Mouse (Mus musculus) ES-CJ7 (cell line): ENCODE measurements at regions not wholly inside any gene's neighbourhood (a gene's known extent, or its start where the extent isn't known, plus 50 kb on each side); places are given as distances from the start of the nearest gene placed in this dataset.
A peak's percentile ranks its signal among the peaks of the same experiment; 100 is the strongest.

Experiments
- DNase-seq: peaks from one replicate; pipeline ENCODE4 v3.0.0; 2011; ENCODE audit warnings: low read depth, low spot score

DNA sequence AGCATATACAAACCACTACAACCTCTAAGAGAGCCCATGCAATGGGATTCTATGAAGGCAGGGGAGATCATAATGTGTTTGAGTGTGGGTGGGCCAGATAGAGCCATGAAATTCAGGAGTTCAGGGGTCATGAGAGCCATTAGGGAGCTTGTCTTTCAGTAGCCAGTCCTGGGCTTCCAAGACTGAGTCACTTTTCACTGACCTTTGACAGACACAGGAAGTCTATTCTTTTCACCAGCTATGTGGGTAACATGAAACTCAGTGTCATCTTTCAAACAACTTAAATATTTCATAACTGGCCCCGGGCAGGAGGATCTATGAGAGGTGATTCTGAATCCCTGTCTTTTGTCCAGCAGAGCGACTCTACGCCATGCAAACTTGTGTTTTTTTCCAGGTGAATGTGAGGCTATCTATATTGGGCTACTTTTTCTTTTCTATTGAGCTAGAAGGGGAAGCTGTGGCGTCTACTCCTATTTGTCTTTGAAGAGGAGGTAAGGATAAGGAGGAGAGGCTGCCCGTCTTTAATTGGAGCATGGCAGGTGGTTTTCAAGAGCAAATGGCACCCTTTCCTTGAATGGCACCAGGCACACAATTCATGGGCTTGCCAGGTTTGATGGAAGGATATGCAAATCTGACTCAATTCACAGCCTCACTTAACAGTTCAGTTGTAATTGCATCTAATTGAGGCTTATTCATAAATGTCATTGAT lies 95.6 kb upstream of the Chd2 start:
- DNase-seq = no peak

DNA sequence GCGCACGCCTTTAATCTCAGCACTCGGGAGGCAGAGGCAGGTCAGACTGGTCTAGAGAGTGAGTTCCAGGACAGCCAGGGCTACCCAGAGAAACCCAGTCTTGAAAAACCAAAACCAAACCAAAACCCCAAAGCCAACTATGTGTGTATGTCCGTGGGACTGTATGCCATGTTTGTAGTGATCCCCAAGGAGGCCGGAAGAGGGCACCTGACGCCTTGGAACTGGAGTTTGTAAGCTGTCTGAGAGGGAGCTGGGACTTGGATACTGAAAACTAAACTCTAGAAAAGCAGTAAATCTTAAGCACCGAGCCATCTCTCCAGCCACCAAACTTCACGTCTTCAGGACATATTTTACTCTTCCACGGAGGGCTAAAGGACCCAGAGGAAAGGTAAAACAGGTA lies 93.8 kb upstream of the Chd2 start:
- no peak for DNase-seq

DNA sequence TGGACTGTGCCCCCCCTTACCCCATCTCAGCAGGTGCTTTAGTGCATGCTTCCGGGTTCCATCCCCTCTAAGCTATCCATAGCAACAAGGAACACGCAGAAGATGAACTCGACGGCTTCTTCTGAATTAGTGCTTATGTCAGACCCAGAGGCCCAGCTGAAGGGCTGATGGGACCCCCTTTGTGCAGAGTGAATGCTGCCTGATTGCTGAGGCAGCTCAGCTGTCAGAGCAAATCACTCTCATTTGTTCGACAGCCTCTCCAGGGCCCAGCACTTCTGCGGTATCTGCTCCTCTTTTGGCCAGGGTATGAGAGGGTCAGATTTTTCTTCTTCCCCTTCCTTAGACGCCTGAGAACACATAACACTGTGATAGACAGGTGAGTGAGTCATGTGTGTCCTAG lies 89.2 kb upstream of the Chd2 start:
- DNase-seq = no peak

DNA sequence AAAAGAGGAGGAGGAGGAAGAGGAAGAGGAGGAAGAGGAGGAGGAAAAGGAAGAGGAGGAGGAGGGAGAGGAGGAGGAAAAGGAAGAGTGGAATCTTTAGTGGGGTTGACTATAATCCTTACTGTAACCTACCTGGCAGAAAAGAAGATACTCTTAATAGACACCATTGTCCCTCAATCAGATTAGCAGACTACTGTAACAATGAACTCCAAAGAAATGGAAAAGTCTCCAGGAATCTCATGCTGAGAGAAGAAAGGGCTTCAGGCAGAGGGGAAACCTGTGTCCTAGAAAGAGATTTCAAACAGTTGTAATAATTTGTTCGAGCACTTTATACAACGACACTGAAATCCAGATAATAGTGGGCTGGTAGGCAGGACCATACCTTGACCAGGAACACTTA lies 87.6 kb upstream of the Chd2 start:
- DNase-seq = no peak

DNA sequence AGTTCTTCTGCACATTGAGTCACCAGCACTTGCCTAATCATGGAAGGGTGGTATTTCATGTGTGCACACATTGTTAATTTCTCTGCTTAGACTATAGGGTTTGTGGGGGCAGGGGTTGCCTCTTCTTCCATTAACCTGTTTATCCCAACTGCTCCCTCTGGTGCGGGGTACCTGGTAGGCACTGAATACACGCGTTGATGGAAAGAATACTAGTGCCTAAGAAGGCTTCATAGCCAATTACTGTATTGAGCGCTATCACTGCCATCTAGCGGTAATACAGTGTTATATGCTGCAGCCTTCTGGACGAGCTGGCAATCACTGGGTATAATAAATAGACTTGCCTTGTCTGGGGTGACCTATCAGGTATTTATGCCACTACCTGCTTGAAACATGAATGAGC lies 86.4 kb upstream of the Chd2 start:
- peak; percentile 95 for DNase-seq

DNA sequence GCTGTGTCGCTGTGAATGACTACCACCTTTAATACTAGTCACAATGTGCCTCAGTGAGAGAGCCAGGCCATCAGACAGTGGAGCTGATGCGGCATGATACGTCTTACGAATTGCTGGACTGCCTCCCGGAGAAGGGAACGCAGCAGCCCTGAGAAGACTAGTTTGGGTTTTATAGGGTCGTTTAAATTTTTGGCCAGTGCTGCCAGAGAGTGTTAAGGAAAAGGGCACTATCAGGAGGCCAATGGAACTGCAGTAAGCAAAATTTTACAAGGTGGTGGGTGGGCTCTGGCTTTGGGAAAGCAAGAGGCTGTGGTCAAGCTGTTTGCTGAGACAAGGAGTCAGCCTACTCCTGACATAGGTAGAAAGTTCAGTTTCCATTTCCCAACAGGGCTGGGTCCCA lies 84.7 kb upstream of the Chd2 start:
- no peak for DNase-seq

DNA sequence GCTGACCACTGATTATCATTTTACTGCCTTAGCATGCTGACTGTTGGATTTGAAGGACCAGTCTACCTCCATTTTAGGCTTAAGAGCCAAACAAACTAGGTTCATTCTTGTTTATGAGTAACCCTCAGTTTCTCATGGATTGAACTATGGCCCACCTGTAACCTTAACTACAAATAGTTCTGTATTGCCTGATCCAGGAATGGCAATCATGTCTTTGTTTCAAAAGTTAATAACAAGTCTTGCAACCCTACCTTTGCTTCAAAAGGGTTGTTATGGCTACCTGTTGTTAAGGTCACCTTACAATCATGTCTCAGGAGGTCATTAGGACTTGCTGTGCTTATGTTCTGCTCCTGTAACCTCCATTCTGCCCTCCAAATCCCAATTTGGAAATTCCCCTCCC lies 84.0 kb upstream of the Chd2 start:
- no peak for DNase-seq

DNA sequence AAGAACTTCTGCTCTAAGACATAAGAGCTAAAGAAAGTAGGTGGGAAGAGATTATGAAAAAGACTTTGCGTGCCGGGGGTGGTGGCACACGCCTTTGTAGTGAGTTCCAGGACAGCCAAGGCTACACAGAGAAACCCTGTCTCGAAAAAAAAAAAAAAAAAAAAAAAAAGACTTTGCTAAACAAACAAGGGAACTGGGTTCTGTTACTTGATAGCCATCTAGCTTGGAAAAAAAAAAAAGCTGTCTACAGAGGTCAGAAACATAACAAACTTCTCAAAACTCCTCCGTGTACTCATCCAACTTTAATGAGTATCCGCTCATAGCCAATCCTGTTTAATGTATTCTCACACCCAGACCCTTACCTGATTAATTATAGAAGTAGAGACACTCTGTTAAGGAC lies 83.4 kb upstream of the Chd2 start:
- DNase-seq = no peak

DNA sequence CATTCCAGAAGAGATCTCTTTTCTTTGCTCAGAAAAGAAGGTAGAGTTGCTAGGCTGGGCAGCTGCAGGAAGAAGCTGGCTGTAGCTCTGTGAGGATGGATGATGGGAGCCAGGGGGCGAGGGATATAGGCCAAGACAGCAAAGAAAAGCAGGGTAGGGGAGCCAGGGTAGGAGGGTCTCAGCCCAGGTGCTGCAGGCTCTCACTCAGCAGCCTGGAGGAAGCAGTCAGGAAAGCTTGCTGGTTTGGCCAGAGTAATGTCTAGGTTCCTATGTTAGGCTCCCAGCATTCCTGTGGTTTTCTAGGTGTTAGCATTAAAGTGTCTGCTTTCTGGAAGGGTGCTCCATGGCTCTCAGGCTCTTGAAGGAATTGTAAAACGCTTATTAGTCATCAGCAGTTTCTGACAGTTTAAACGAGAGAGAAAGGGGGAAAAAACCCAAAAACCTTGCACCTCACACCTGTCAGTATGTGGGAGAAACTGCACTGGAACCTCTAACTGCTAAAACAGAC lies 82.5 kb upstream of the Chd2 start:
- DNase-seq = no peak

DNA sequence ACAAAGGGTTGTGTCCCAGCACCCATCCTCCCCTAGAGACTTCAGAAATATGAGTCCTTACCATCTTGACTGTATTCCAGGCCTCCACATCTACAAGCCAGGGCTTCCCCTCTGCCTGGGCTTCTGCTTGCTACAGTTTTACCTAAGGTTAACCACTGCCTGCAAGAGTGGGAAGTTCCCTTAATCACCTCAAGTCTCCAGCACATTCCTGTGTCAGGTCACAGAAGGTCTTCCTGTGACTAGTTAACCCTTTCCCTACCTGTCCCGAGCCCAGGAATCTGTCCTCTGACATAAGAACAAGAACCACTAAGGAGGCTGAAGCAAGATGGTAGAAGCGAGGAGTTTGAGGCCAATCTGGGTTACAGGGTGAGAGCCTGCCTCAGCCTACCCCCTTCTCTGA lies 80.8 kb upstream of the Chd2 start:
- peak; percentile 75 for DNase-seq

DNA sequence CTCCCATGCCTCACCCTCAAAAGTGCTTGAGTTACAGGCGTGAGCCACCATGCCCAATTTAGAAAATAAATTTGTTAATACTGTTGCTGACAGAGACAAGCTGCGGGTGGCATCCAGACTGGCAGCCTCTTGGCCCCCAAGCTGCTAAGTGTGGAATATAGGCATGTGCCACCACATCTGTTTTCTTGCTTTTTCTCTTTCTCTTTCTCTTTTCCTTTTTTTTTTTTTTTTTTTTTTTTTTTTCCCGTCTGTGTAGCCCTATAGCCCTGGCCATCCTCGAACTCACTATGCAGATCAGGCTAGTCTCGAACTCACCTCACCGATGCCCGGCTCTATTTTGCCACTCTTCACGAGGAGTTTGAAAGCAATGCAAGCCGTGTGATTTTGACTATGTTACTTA lies 78.7 kb upstream of the Chd2 start:
- no peak for DNase-seq

DNA sequence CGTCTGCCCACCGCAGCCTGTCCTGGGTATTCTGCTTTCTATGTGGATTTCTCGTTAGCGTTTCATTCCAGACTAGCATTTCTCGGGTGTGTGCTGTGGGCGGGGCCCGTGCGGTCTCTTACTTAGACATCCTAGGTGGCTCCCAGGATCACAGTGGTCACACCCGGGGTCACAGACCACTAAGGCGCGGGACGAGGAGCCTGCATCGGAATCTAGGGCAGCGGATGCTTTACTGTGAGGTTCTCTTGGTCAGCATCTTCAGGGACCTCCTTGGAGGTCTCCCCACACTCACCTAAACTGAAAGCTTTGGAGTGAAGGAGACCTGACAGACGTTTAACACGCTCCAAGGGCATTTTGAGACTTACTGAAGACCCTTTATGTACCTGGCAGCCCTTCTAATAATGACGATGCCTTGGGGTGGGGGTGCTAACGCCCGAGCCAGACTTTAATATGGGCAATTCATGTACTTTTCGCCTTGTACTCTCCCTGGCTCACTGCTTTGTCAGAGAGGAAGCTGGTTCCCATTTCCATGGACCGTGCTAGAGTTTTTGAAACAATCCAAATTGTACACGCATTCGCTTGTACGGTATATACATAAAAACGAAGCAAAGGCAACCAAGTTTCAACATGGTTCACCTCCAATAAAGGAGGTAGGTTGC lies 77.3 kb upstream of the Chd2 start:
- no peak for DNase-seq

DNA sequence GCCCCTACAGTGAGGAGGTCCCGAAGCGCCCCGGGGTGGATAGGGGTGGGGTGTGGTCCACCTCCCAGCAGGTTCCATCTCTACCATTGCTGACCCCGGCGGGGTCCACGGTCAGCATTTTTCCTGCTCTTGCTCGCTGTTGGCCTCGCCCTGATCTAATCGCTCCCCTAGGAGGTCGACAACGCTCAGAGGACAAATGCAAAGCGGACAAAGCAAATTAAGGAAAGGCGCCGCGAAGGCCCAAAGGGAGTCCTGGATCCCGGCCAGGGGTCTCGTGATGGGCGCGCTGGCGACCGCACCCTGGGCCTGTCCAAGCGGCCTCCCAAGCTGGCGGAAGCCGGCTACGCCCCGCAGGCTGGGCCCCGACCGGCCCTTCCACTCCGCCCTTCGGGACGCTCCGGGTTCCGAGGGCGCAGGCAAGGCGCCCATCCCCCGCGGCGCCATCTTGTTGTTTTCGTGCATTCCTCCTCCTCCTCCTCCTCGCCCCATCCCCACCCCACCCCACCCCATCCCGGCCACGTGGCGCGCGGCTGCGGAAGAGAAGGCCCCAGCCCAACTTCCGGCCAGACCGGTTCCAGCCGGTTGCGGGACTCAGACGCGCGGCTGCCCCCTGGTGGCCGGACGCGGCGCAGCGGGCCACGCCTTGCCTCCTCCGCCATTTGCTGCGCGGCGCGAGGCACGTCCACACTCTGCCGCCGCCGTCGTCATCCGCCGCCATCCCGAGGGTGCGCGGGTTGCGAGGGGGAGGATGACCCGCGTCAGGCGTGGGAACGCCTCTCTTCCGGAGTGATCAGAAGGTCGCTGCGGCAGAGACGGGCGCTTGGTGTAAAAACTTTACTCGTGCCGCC lies 76.5 kb upstream of the Chd2 start:
- peak; percentile 95 for DNase-seq

DNA sequence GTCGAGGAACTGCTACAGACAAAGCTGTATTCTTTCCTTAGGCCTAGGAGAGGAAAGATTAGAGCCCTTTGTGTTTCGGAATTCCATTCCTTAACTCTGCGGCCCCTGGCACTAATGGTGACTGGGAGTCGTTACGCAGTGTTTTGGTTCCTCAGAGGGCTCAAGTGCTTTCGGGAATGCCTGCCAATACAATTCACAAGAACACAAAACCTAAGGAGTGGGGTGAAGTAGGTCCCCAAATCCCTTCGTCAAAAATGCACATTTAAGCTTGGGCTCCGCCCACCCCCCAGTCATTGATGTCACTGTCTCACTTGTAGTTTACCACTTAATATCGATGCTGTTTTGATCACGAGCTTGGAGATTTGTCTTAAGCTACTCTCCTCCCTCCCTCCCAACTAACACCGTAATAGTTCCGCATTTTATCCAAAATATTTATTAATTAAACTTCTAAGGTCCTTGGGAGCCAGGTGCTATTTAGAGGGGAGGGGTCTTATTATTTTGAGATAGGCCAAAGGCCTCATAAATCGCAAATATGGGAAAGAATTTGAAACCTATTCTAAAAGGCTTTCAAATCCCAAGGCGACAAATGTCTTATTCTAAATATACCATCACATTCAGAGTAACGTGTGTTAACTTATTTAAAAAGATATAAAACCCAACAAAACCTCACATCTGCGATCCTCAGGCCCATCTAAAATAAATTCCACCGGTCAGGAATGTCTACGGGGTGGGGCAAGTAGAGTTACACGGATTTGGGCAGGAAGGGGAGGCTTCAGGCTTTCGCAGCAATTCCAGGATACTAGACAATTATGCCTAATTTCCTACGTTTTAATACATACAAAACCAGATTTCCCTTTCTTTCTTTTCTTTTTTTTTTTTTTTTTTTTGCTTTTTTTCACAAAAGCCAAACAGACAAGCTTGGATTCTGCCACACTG lies 75.6 kb upstream of the Chd2 start:
- DNase-seq = peak; percentile 83

DNA sequence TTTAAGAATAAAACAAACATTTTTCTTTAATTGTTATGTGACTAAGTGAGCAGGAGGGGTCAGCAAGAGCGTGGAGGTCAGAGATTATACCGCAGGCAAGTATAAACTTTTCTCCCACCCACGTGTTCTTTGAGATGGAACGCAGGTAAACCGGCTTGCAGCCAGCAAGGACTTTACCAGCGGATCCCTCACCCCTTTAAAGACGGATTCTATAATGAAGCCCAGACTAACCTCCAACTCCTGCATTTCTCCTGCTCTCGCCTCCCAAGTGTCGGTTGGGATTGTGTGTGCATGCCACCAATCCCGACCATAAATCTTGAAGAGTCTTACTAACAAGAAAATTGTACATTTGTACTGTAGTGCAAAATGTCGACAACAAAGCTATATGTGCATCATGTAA lies 74.4 kb upstream of the Chd2 start:
- no peak for DNase-seq

DNA sequence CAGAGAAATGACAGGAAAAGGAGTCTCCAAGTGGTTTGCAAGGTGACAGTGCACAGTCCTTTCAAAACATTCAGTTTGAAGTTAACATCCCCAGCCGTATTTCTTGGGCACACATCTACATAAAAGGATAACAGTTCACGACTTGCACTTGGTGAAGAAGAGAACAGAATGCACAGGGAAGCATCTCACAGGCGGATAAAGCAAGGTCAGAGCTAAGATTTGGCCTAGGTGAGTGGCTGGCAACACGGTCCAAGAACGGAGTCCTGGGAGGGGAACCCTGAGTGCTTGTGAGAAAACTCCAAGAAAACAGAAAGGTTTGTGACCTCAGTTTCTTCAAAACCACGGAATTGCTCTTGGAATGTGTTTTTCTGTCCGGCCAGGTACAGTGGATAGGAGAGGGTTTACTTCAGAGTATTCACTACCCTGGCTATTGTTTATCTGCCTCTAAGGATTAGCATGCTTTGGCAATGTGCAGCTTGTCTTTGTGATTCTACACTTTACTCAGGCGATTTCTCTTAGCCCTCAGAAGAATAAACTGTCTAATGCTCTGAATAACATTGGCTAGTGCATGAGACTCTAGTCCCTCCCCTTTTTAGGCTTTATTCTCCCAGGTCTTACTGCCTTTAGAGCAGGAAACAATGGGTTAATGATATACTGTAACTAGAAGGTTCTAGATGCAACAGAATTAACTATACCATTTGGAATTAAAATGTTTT lies 73.4 kb upstream of the Chd2 start:
- no peak for DNase-seq

DNA sequence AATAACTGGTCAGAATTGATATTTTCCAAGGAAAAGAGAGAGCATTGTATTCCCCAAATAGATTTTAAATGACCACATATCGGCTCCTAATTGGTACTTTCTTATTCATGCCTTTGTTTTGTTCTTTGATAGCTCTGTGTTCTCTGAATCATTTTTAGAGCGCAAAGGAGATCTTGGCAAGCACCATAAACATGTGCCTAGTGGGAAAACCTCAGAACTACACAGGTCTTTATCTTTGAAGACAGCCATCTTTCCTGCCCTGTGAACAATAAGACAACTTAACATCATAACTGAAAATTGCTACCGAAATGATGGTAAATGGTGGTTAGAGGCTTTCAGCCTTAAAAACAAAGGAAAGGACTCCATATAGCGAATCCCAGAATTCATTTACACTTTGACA lies 72.7 kb upstream of the Chd2 start:
- no peak for DNase-seq

DNA sequence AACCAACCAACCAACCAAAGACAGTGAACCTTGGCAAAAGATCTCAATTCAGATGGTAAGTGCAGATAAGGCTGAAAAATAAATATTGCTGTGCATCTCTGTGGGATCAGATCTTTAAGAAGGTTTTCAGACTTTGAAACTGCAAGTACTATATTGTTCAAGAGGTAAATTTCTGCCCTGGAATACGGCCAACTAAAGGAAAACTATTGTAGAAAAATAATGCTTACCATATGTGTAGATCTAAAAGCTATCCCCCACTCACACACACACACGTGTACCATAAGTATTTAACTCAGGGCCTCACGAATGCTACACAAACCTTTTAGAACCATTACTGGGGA lies 71.1 kb upstream of the Chd2 start:
- DNase-seq = no peak

DNA sequence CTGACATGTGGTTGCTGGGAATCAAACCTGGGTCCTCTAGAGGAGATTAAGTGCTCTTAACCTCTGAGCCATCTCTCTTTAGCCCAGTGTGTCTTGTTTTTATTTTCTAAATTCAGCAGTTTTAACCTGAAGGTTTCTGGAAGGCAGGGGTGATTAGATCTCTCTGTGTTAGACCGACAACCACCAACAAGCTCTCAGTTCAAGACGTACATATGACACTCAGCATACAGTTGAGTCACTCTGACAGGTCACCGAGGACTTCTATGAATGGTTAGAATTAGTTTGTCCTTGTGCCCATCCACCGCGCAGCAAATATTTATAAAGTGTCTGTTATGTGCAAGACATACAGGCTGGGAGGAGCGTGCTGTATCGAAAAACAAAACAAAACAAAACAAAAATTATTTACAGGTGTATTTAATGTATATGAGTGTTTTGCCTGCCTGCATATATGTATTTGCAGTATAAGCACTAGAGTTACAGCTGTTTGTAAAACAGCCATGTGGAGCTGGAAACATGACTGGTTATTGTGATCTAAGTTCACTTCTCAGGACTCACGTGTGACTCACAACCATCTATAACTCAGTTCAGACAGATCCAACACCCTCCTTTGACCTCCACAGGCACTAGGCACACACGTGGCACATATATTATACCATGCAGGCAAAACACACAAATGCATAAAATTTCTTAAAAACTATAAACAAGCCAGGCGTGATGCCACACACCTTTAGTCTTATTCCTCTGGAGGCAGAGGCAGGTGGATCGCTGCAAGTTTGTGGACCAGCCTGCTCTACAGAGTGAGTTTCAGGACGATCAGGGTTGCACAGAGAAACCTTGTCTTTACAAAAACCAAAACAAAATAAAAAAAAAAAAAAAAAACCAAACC lies 70.5 kb upstream of the Chd2 start:
- no peak for DNase-seq

DNA sequence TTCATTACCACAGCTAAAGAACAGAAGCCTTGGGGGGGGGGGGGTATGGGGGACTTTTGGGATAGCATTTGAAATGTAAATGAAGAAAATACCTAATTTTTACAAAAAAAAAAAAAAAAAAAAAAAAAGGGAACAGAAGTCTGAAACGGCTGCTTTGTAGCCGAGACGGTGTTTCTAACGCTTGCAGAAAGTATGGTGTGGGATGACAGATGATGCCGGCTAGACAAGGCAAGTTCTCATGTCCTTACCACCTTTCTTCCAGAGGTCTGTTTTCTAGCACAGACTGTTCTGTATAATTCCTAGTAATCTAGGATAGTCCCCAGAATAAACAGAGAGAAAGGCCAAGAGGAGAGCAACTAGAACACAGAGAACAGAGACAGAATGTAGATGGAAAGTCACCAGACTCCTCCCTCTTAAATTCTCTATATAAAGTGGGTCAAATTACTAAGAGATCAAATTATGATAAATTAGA lies 67.2 kb upstream of the Chd2 start:
- DNase-seq = no peak
